Mouse (Mus musculus) myocyte (in vitro differentiated cells): ENCODE results near the gene Fmr1nb. TPM values are rescaled to one million over a fixed set of nuclear protein-coding genes. Genes with fewer than 3 reads are reported as not detected.
"Not testable (repeated sequence)": the region's sequence is repeated elsewhere in the genome, so short reads cannot be mapped to it uniquely, and the experiment has no call there.

Experiments used
- H3K27me3 ChIP-seq: one replicate; pipeline ENCODE4 v1.6.1; 2011; ENCODE audit not compliant: control insufficient read depth, insufficient read depth, insufficient read length
- H3K36me3 ChIP-seq: one replicate; pipeline ENCODE4 v1.6.1; 2011; ENCODE audit not compliant: control insufficient read depth, insufficient read depth
- H3K4me2 ChIP-seq: one replicate; pipeline ENCODE4 v1.6.1; 2011; ENCODE audit warnings: low read depth, control low read depth
- H3K4me3 ChIP-seq: one replicate; pipeline ENCODE4 v1.5.1; 2011; ENCODE audit warnings: mild to moderate bottlenecking, control low read depth, moderate library complexity
- H3K79me2 ChIP-seq: one replicate; pipeline ENCODE4 v1.6.1; 2011; ENCODE audit not compliant: control insufficient read depth, insufficient read depth
- H3ac ChIP-seq: one replicate; pipeline ENCODE4 v1.6.1; 2011; ENCODE audit not compliant: control insufficient read depth, insufficient read length
- CEBPB ChIP-seq: IDR thresholded peaks from 2 replicates; pipeline ENCODE4 v1.6.1; 2011; ENCODE audit warnings: mild to moderate bottlenecking, moderate library complexity; ENCODE audit not compliant: poor library complexity, insufficient read depth, severe bottlenecking
- E2F4 ChIP-seq: IDR thresholded peaks from one replicate; pipeline ENCODE4 v1.6.1; 2011; ENCODE audit warnings: mild to moderate bottlenecking, control low read depth, moderate library complexity; ENCODE audit not compliant: insufficient read depth
- MAX ChIP-seq: IDR thresholded peaks from one replicate; pipeline ENCODE4 v1.6.1; 2011; ENCODE audit warnings: low read depth, mild to moderate bottlenecking, control low read depth
- MYOD1 ChIP-seq, 3 experiments: IDR thresholded peaks; one replicate each; pipeline ENCODE4 v1.6.1; 2011; ENCODE audit warnings: control low read depth in 2 of 3, low read depth in 2 of 3, mild to moderate bottlenecking in 2 of 3, moderate library complexity in 1 of 3; ENCODE audit not compliant: insufficient read length in 2 of 3, control insufficient read depth in 1 of 3
- MYOG ChIP-seq, 3 experiments: IDR thresholded peaks; one replicate each; pipeline ENCODE4 v1.6.1; 2011; ENCODE audit warnings: control low read depth in 2 of 3, low read depth in 2 of 3, mild to moderate bottlenecking in 2 of 3; ENCODE audit not compliant: insufficient read length in 2 of 3, control insufficient read depth in 1 of 3, insufficient read depth in 1 of 3
- POLR2A ChIP-seq: IDR thresholded peaks from one replicate; pipeline ENCODE4 v1.6.1; 2011; ENCODE audit warnings: low read depth, mild to moderate bottlenecking, control low read depth, moderate library complexity; ENCODE audit not compliant: insufficient read length
- POLR2AphosphoS2 ChIP-seq: IDR thresholded peaks from one replicate; pipeline ENCODE4 v1.6.1; 2011; ENCODE audit warnings: low read depth, control low read depth; ENCODE audit not compliant: insufficient read length
- REST ChIP-seq: IDR thresholded peaks from one replicate; pipeline ENCODE4 v1.6.1; 2011; ENCODE audit warnings: mild to moderate bottlenecking, control low read depth, moderate library complexity; ENCODE audit not compliant: insufficient read depth, insufficient read length
- SRF ChIP-seq: IDR thresholded peaks from one replicate; pipeline ENCODE4 v1.6.1; 2011; ENCODE audit warnings: low read depth; ENCODE audit not compliant: control insufficient read depth, insufficient read length
- TCF12 ChIP-seq: IDR thresholded peaks from one replicate; pipeline ENCODE4 v1.6.1; 2011; ENCODE audit warnings: mild to moderate bottlenecking, control low read depth; ENCODE audit not compliant: poor library complexity, insufficient read depth, severe bottlenecking
- TCF3 ChIP-seq: IDR thresholded peaks from one replicate; pipeline ENCODE4 v1.6.1; 2011; ENCODE audit warnings: low read depth, control low read depth; ENCODE audit not compliant: insufficient read length
- USF1 ChIP-seq: IDR thresholded peaks from one replicate; pipeline ENCODE4 v1.6.1; 2011; ENCODE audit warnings: low read depth, mild to moderate bottlenecking, control low read depth, moderate library complexity
- polyA plus RNA-seq: library from polyadenylated mRNA; unstranded; fragments of >200 nt; fragmentation: generic; extraction: Trizol; gene quantifications from one replicate; pipeline ENCODE4 v1.2.1, GENCODE M21; 2012; ENCODE audit warnings: missing spikeins

Fmr1nb gene
- polyA plus RNA-seq: not detected

- Histone ChIP-seq H3K27me3 (no peaks in the 10 kb centered on the region), H3ac (no peak within 1 kb of the TSS), H3K4me2 (no peak within 1 kb of the TSS), H3K36me3 (no peaks in the 10 kb centered on the region), H3K4me3 (no peak within 1 kb of the TSS), H3K79me2 (no peaks in the 10 kb centered on the region)
- TF ChIP-seq SRF (no peak), MYOD1 (IDR thresholded peaks at IDR 0.05; ENCODE audit: control insufficient read depth in 1 of 3, insufficient read length in 2 of 3, low read depth in 2 of 3) (no peak), REST (no peak), POLR2AphosphoS2 (no peak), E2F4 (no peak), CEBPB (no peak), MYOG (IDR thresholded peaks at IDR 0.05; ENCODE audit: control insufficient read depth in 1 of 3, insufficient read depth in 1 of 3, insufficient read length in 2 of 3, low read depth in 2 of 3) (no peak), TCF3 (no peak), TCF12 (no peak), MAX (no peak), POLR2A (no peak)
Observed at GRCm38 (mm10) chrX:68761606-68762005, at the start of gene Fmr1nb. TSS of gene Fmr1nb (plus strand) at chrX:68761839.

- no peak for TF ChIP-seq USF1
- TF ChIP-seq SRF: no peak
- TF ChIP-seq TCF12: no peak
- TF ChIP-seq POLR2AphosphoS2: no peak
- no peak for TF ChIP-seq MYOG (IDR thresholded peaks at IDR 0.05; ENCODE audit: control insufficient read depth in 1 of 3, insufficient read depth in 1 of 3, insufficient read length in 2 of 3, low read depth in 2 of 3)
- TF ChIP-seq MYOD1 (IDR thresholded peaks at IDR 0.05; ENCODE audit: control insufficient read depth in 1 of 3, insufficient read length in 2 of 3, low read depth in 2 of 3): no peak
- TF ChIP-seq POLR2A: no peak
- TF ChIP-seq REST: no peak
- TF ChIP-seq CEBPB: no peak
- no peak for TF ChIP-seq E2F4
Observed at GRCm38 (mm10) chrX:68736902-68737301, 24.7 kb upstream of the Fmr1nb start.

GRCm38 (mm10) chrX:68740088-68740487, 21.6 kb upstream of the Fmr1nb start:
- TF ChIP-seq TCF12: no peak
- Histone ChIP-seq H3ac (no peak overlapping the region), H3K4me2 (no peak overlapping the region)

More at GRCm38 (mm10) chrX:68736902-68737301, 24.7 kb upstream of the Fmr1nb start:
- H3K27me3 ChIP-seq: no peaks in the 10 kb centered on the region
- H3K4me2 ChIP-seq: no peak overlapping the region
- no peaks in the 10 kb centered on the region for H3K79me2 ChIP-seq
- H3K4me3 ChIP-seq: no peak overlapping the region
- H3ac ChIP-seq: no peak overlapping the region
- H3K36me3 ChIP-seq: no peaks in the 10 kb centered on the region

GRCm38 (mm10) chrX:68820449-68820848, 58.8 kb downstream of the Fmr1nb start:
- not testable (repeated sequence) for H3ac ChIP-seq, H3K4me2 ChIP-seq, H3K27me3 ChIP-seq, H3K36me3 ChIP-seq, H3K4me3 ChIP-seq, H3K79me2 ChIP-seq

More at GRCm38 (mm10) chrX:68740088-68740487, 21.6 kb upstream of the Fmr1nb start:
- no peak overlapping the region for H3K4me3 ChIP-seq
- no peaks in the 10 kb centered on the region for H3K79me2 ChIP-seq
- H3K36me3 ChIP-seq: no peaks in the 10 kb centered on the region
- H3K27me3 ChIP-seq: no peaks in the 10 kb centered on the region

GRCm38 (mm10) chrX:68821059-68821458, 59.4 kb downstream of the Fmr1nb start, which contains the start of gene Gm14698:
TSS of gene Gm14698 (plus strand) at chrX:68821093.
- H3ac ChIP-seq, H3K79me2 ChIP-seq, H3K36me3 ChIP-seq, H3K4me3 ChIP-seq, H3K27me3 ChIP-seq, H3K4me2 ChIP-seq: not testable (repeated sequence)

GRCm38 (mm10) chrX:68839548-68840444, 78.2 kb downstream of the Fmr1nb start:
- Histone ChIP-seq H3K4me2 (no peak overlapping the region), H3K4me3 (no peak overlapping the region), H3ac (no peak overlapping the region), H3K36me3 (no peaks in the 10 kb centered on the region), H3K79me2 (no peaks in the 10 kb centered on the region), H3K27me3 (no peaks in the 10 kb centered on the region)
- TF ChIP-seq CEBPB (no peak), TCF12 (no peak), TCF3 (no peak), MYOD1 (IDR thresholded peaks at IDR 0.05; ENCODE audit: control insufficient read depth in 1 of 3, insufficient read length in 2 of 3, low read depth in 2 of 3) (no peak), REST (no peak), MAX (no peak), E2F4 (no peak), USF1 (no peak), POLR2A (no peak)
